Mouse (Mus musculus): ENCODE measurements at regions not wholly inside any gene's neighbourhood (a gene's known extent, or its start where the extent isn't known, plus 50 kb on each side); places are given as distances from the start of the nearest gene placed in this dataset.
A peak's percentile ranks its signal among the peaks of the same experiment; 100 is the strongest.

GRCm38 (mm10) chr2:117930895-117931537 is 180.7 kb upstream of the Thbs1 start:
- DNase-seq, result no peak
- intact Hi-C loops (cut with DNase I), result no loop called here
- Histone ChIP-seq H3K27ac (no peak overlapping the region), H3K4me3 (no peak overlapping the region)
- no peak for TF ChIP-seq CTCF (IDR thresholded peaks at IDR 0.05)

- no peak for DNase-seq
- TF ChIP-seq CTCF (IDR thresholded peaks at IDR 0.05), result no peak
- Histone ChIP-seq H3K4me3 (no peak overlapping the region), H3K27ac (no peak overlapping the region)
- intact Hi-C loops (cut with DNase I), result no loop called here
Observed at GRCm38 (mm10) chr2:117936590-117936989, 175.1 kb upstream of the Thbs1 start.

GRCm38 (mm10) chr2:117938283-117939049 is 173.2 kb upstream of the Thbs1 start:
- DNase-seq, result no peak
- Histone ChIP-seq H3K4me3 (no peak overlapping the region), H3K27ac (no peak overlapping the region)
- TF ChIP-seq CTCF (IDR thresholded peaks at IDR 0.05), result no peak
- intact Hi-C loops (cut with DNase I), result no loop called here

GRCm38 (mm10) chr2:117941517-117942096 is 170.1 kb upstream of the Thbs1 start:
- Histone ChIP-seq H3K27ac (no peak overlapping the region), H3K4me3 (peak overlapping the region; percentile 25)
- TF ChIP-seq CTCF (IDR thresholded peaks at IDR 0.05), result no peak

GRCm38 (mm10) chr2:117943666-117944065 is 168.0 kb upstream of the Thbs1 start:
- intact Hi-C loops (cut with DNase I), result no loop called here
- peak; percentile 26 for DNase-seq

More at GRCm38 (mm10) chr2:117941517-117942096, 170.1 kb upstream of the Thbs1 start:
- intact Hi-C loops (cut with DNase I), result no loop called here
- no peak for DNase-seq

GRCm38 (mm10) chr2:117944325-117944724 is 167.4 kb upstream of the Thbs1 start:
- H3K4me3 ChIP-seq, result no peak overlapping the region
- intact Hi-C loops (cut with DNase I), result no loop called here
- DNase-seq, result no peak
- no peak for TF ChIP-seq CTCF (IDR thresholded peaks at IDR 0.05)
- H3K27ac ChIP-seq, result no peak overlapping the region

More at GRCm38 (mm10) chr2:117943666-117944065, 168.0 kb upstream of the Thbs1 start:
- H3K27ac ChIP-seq, result no peak overlapping the region
- no peak overlapping the region for H3K4me3 ChIP-seq
- no peak for TF ChIP-seq CTCF (IDR thresholded peaks at IDR 0.05)

- TF ChIP-seq CTCF (IDR thresholded peaks at IDR 0.05), result no peak
- intact Hi-C loops (cut with DNase I), result no loop called here
- H3K4me3 ChIP-seq, result no peak overlapping the region
- no peak for DNase-seq
- H3K27ac ChIP-seq, result no peak overlapping the region
Observed at GRCm38 (mm10) chr2:117944942-117945341, 166.7 kb upstream of the Thbs1 start.

- intact Hi-C loops (cut with DNase I), result loop anchor here (2.0 kb wide), 1 partner anchor 14 kb away; no protein-coding TSS in a partner anchor
- DNase-seq, result no peak
- no peak for TF ChIP-seq CTCF (IDR thresholded peaks at IDR 0.05)
- no peak overlapping the region for H3K27ac ChIP-seq
- no peak overlapping the region for H3K4me3 ChIP-seq
Observed at GRCm38 (mm10) chr2:117950431-117951336, 161.0 kb upstream of the Thbs1 start.

- no peak overlapping the region for H3K4me3 ChIP-seq
- TF ChIP-seq CTCF (IDR thresholded peaks at IDR 0.05), result no peak
- intact Hi-C loops (cut with DNase I), result loop anchor here (2.0 kb wide), 1 partner anchor 13 kb away; no protein-coding TSS in a partner anchor
- DNase-seq, result no peak
- no peak overlapping the region for H3K27ac ChIP-seq
Observed at GRCm38 (mm10) chr2:117951337-117951718, 160.3 kb upstream of the Thbs1 start.

- intact Hi-C loops (cut with DNase I), result no loop called here
- TF ChIP-seq CTCF (IDR thresholded peaks at IDR 0.05), result no peak
- no peak overlapping the region for H3K4me3 ChIP-seq
- no peak for DNase-seq
- H3K27ac ChIP-seq, result no peak overlapping the region
Observed at GRCm38 (mm10) chr2:117958737-117959136, 152.9 kb upstream of the Thbs1 start.

- Histone ChIP-seq H3K4me3 (no peak overlapping the region), H3K27ac (no peak overlapping the region)
- no peak for DNase-seq
- intact Hi-C loops (cut with DNase I), result no loop called here
- TF ChIP-seq CTCF (IDR thresholded peaks at IDR 0.05), result no peak
Observed at GRCm38 (mm10) chr2:117959440-117959839, 152.2 kb upstream of the Thbs1 start.

- Histone ChIP-seq H3K4me3 (no peak overlapping the region), H3K27ac (no peak overlapping the region)
- intact Hi-C loops (cut with DNase I), result no loop called here
- TF ChIP-seq CTCF (IDR thresholded peaks at IDR 0.05), result no peak
- DNase-seq, result no peak
Observed at GRCm38 (mm10) chr2:117962531-117962930, 149.1 kb upstream of the Thbs1 start.

Data from gastrocnemius, adult 2 months (tissue).